Comparison of ENCODE assay signal across 7 mouse cellular contexts in genomic region chr15:86188746-86189470, GRCm38 (mm10). TPM values are rescaled to one million over a fixed set of nuclear protein-coding genes. Genes with fewer than 3 reads are reported as not detected.
DNase-seq lines count a peak whose midpoint lies in the region; ATAC-seq and TF ChIP-seq lines count a peak whose summit lies in the region.

No protein-coding gene starts in this region.

- peak; percentile 93 for DNase-seq in Muller cell, postnatal 12 days (ENCODE audit: inconsistent ontology term)
- peak; percentile 96 to 97 for DNase-seq in adrenal gland, adult (ENCODE audit: inconsistent age in 2 of 2, low spot score in 1 of 2)
- DNase-seq in embryonic facial prominence, embryonic 10.5 days (ENCODE audit: low spot score): no peak
- peak; percentile 85 for DNase-seq in heart, postnatal 25 days (ENCODE audit: low spot score)
- peak; percentile 74 to 79 for DNase-seq in layer of hippocampus, adult 8-10 months (ENCODE audit: low spot score in 2 of 2)
- peak; percentile 67 for DNase-seq in midbrain, postnatal 0 days (ENCODE audit: low spot score)

- no peaks in the 10 kb centered on the region for H3K9me3 ChIP-seq in embryonic facial prominence, embryonic 10.5 days
- no peaks in the 10 kb centered on the region for H3K9me3 ChIP-seq in midbrain, postnatal 0 days (ENCODE audit: low read length)

- intact Hi-C loops in heart, postnatal 25 days (cut with DNase I): loop anchor here (5.0 kb wide), 1 partner anchor 38 kb away; no protein-coding TSS in a partner anchor

- H3K36me3 ChIP-seq in embryonic facial prominence, embryonic 10.5 days (replicated peaks): no peaks in the 10 kb centered on the region
- no peaks in the 10 kb centered on the region for H3K36me3 ChIP-seq in midbrain, postnatal 0 days (ENCODE audit: insufficient read depth, low read length)

- WGBS in embryonic facial prominence, embryonic 10.5 days: 34% methylated on average over 10 of the region's 10 CpGs
- WGBS in midbrain, postnatal 0 days: 44% methylated on average over 10 of the region's 10 CpGs

- H3K4me3 ChIP-seq in embryonic facial prominence, embryonic 10.5 days: no peak overlapping the region
- no peak overlapping the region for H3K4me3 ChIP-seq in midbrain, postnatal 0 days (ENCODE audit: low read depth, low read length)

- H3K27ac ChIP-seq in embryonic facial prominence, embryonic 10.5 days (replicated peaks): peak overlapping the region; percentile 48; the same call in 1 of the 2 replicates
- no peak overlapping the region for H3K27ac ChIP-seq in midbrain, postnatal 0 days (ENCODE audit: low read depth, low read length)

- TF ChIP-seq CTCF in midbrain, postnatal 0 days (IDR thresholded peaks at IDR 0.05): no peak

- no peak overlapping the region for H3K9ac ChIP-seq in midbrain, postnatal 0 days (replicated peaks; ENCODE audit: low read length, poor library complexity, severe bottlenecking)

- H3K27me3 ChIP-seq in embryonic facial prominence, embryonic 10.5 days (replicated peaks; ENCODE audit: low read depth, poor library complexity, severe bottlenecking): peaks cover 16% of the 10 kb centered on the region
- H3K27me3 ChIP-seq in midbrain, postnatal 0 days (ENCODE audit: insufficient read depth, low read length): no peaks in the 10 kb centered on the region

- H3K4me1 ChIP-seq in embryonic facial prominence, embryonic 10.5 days: peaks cover 47% of the 10 kb centered on the region
- H3K4me1 ChIP-seq in midbrain, postnatal 0 days (ENCODE audit: insufficient read depth, low read length): peaks cover 11% of the 10 kb centered on the region; the same call in 1 of the 2 replicates

- H3K4me2 ChIP-seq in midbrain, postnatal 0 days (ENCODE audit: low read depth, low read length, poor library complexity, severe bottlenecking): no peak overlapping the region

- ATAC-seq in midbrain, postnatal 0 days (ENCODE audit: low FRiP score): no peak
- no peak for ATAC-seq in CD4-positive, CD25-positive, alpha-beta regulatory T cell, adult 4 months

RNA-seq across cellular contexts. Expression of gene Cerk, which starts 3.0 kb away (rescaled TPM):
- polyA plus RNA-seq in embryonic facial prominence, embryonic 10.5 days (2016; fragmentation: Nextera tagmentation; extraction: Ambion mirVana): 11.7 and 13.1 TPM in 2 replicates
- total RNA-seq in heart, postnatal 25 days (2021): 10 to 100 TPM; 29.7 to 29.9 TPM
- 10 to 100 TPM; 51.0 to 55.5 (median 52.0) TPM for total RNA-seq in layer of hippocampus, adult 8-10 months (2022)
- 35.8 and 37.0 TPM in 2 replicates for total RNA-seq in midbrain, postnatal 0 days (2014; rRNA removed)
- 21.6 and 21.9 TPM in 2 replicates for polyA plus RNA-seq in midbrain, postnatal 0 days (2015; fragmentation: Nextera tagmentation; extraction: Ambion mirVana)
- polyA plus RNA-seq in CD4-positive, CD25-positive, alpha-beta regulatory T cell, adult 4 months (2017; shearing (Covaris generic)): 1 to 10 TPM; 5.1 to 6.1 TPM

RNA-seq across cellular contexts. Expression of gene Tbc1d22a, which starts 25.4 kb away (rescaled TPM):
- 11.2 and 11.9 TPM in 2 replicates for polyA plus RNA-seq in embryonic facial prominence, embryonic 10.5 days (2016; fragmentation: Nextera tagmentation; extraction: Ambion mirVana)
- 10 to 100 TPM; 21.2 to 21.7 TPM for total RNA-seq in heart, postnatal 25 days (2021)
- total RNA-seq in layer of hippocampus, adult 8-10 months (2022): 10 to 100 TPM; 28.8 to 37.3 (median 34.8) TPM
- total RNA-seq in midbrain, postnatal 0 days (2014; rRNA removed): 19.7 and 19.8 TPM in 2 replicates
- polyA plus RNA-seq in midbrain, postnatal 0 days (2015; fragmentation: Nextera tagmentation; extraction: Ambion mirVana): 13.6 and 13.9 TPM in 2 replicates
- 10 to 100 TPM in 1 of 2 experiments, 1 to 10 TPM in 1; 8.4 to 16.2 TPM for polyA plus RNA-seq in CD4-positive, CD25-positive, alpha-beta regulatory T cell, adult 4 months (2017; shearing (Covaris generic))
